Mouse (Mus musculus) limb, embryonic 11.5 days (tissue): ENCODE results near the gene Ip6k1. TPM values are rescaled to one million over a fixed set of nuclear protein-coding genes. Genes with fewer than 3 reads are reported as not detected.

Experiments
- ATAC-seq: fragments of 200-750 bp; cut with Nextera tagmentation; 2 replicates; pipeline ENCODE4 v1.8.0; 2017; ENCODE audit warnings: low read depth; ENCODE audit not compliant: insufficient number of reproducible peaks, low FRiP score, low TSS enrichment
- DNase-seq: peaks from one replicate; pipeline ENCODE4 v3.0.0-alpha.2; 2015; ENCODE audit warnings: low spot score
- H3K27ac ChIP-seq: fragments of 300-500 bp; sonication (generic); replicated peaks from 2 replicates; pipeline ENCODE4 v1.5.1; 2014; ENCODE audit warnings: low read depth, mild to moderate bottlenecking, low read length
- H3K27me3 ChIP-seq: fragments of 300-500 bp; sonication (generic); 2 replicates; pipeline ENCODE4 v1.6.1; 2014; ENCODE audit warnings: mild to moderate bottlenecking, low read length, mixed read lengths; ENCODE audit not compliant: control insufficient read depth, insufficient read depth
- H3K36me3 ChIP-seq: fragments of 300-500 bp; sonication (generic); 2 replicates; pipeline ENCODE4 v1.6.1; 2014; ENCODE audit warnings: mild to moderate bottlenecking, low read length, moderate library complexity, mixed read lengths; ENCODE audit not compliant: control insufficient read depth, insufficient read depth
- H3K4me1 ChIP-seq: fragments of 300-500 bp; sonication (generic); 2 replicates; pipeline ENCODE4 v1.6.1; 2014; ENCODE audit warnings: low read length, mixed read lengths; ENCODE audit not compliant: control insufficient read depth, insufficient read depth
- H3K4me2 ChIP-seq: fragments of 300-500 bp; sonication (generic); 2 replicates; pipeline ENCODE4 v1.6.1; 2014; ENCODE audit warnings: low read depth, mild to moderate bottlenecking, moderate library complexity; ENCODE audit not compliant: severe bottlenecking
- H3K4me3 ChIP-seq: fragments of 300-500 bp; sonication (generic); 2 replicates; pipeline ENCODE4 v1.5.1; 2014; ENCODE audit warnings: low read depth, low read length
- H3K9ac ChIP-seq: fragments of 300-500 bp; sonication (generic); 2 replicates; pipeline ENCODE4 v1.6.1; 2014; ENCODE audit warnings: mild to moderate bottlenecking, low read length
- H3K9me3 ChIP-seq: fragments of 300-500 bp; sonication (generic); 2 replicates; pipeline ENCODE4 v1.6.1; 2016; ENCODE audit warnings: low read length; ENCODE audit not compliant: control insufficient read depth
- WGBS: fragments of 180-500 bp; shearing (Covaris S2); extraction: QIAGEN DNeasy Blood & Tissue Kit; methylation state at CpG from one replicate; pipeline ENCODE4 v1.1.7; 2014; 5-methylcytosine and 5-hydroxymethylcytosine counted together
- polyA plus RNA-seq: library from polyadenylated mRNA; unstranded; fragments of >200 nt; fragmentation: Nextera tagmentation; extraction: Ambion mirVana; gene quantifications from 2 replicates; pipeline ENCODE4 v1.2.1, GENCODE M21; 2014

Ip6k1 gene
- polyA plus RNA-seq, 1 experiment from 2014 or later, result 30.5 TPM

GRCm38 (mm10) chr9:107985131-107986119, 16.9 kb upstream of the Ip6k1 start, which contains the start of gene Inka1:
Gene Inka1, minus strand, starts transcription at chr9:107985879.
- peak within 1 kb of the TSS; percentile 100 for H3K27ac ChIP-seq
- H3K4me3 ChIP-seq, result peak within 1 kb of the TSS; percentile 96
- no peaks in the 10 kb centered on the region for H3K27me3 ChIP-seq
- peak within 1 kb of the TSS; percentile 99 for H3K4me2 ChIP-seq
- peak within 1 kb of the TSS; percentile 85 for H3K9ac ChIP-seq
- no peaks in the 10 kb centered on the region for H3K9me3 ChIP-seq
- DNase-seq, result peak; percentile 96
- WGBS, result under 1% methylated on average over 58 of the region's 58 CpGs
- peaks cover 38% of the 10 kb centered on the region for H3K4me1 ChIP-seq
- 0 out of 2 replicates have a peak, but pooled peaks cover 4% of the 10 kb centered on the region for H3K36me3 ChIP-seq
- ATAC-seq, result peak; percentile 34

GRCm38 (mm10) chr9:107986376-107986775, 15.9 kb upstream of the Ip6k1 start:
- H3K4me3 ChIP-seq, result peak overlapping the region; percentile 96
- peak overlapping the region; percentile 99 for H3K4me2 ChIP-seq
- peaks cover 28% of the 10 kb centered on the region for H3K4me1 ChIP-seq
- peak overlapping the region; percentile 39; the same call in 1 of the 2 replicates for H3K9ac ChIP-seq
- peak overlapping the region; percentile 100 for H3K27ac ChIP-seq
- WGBS, result 5% methylated on average over 18 of the region's 18 CpGs
- DNase-seq (peak; percentile 92), ATAC-seq (no peak)
- 0 out of 2 replicates have a peak, but pooled peaks cover 4% of the 10 kb centered on the region for H3K36me3 ChIP-seq
- H3K9me3 ChIP-seq, result no peaks in the 10 kb centered on the region
- no peaks in the 10 kb centered on the region for H3K27me3 ChIP-seq

- DNase-seq, result no peak
- Histone ChIP-seq H3K4me3 (no peak overlapping the region), H3K36me3 (0 out of 2 replicates have a peak, but pooled peaks cover 4% of the 10 kb centered on the region), H3K27ac (no peak overlapping the region), H3K9me3 (no peaks in the 10 kb centered on the region), H3K27me3 (no peaks in the 10 kb centered on the region), H3K9ac (no peak overlapping the region), H3K4me1 (peaks cover 18% of the 10 kb centered on the region), H3K4me2 (no peak overlapping the region)
- ATAC-seq, result no peak
- 68% methylated on average over 3 of the region's 3 CpGs for WGBS
Observed at GRCm38 (mm10) chr9:107987950-107988349, 14.4 kb upstream of the Ip6k1 start.

GRCm38 (mm10) chr9:107992197-107992596, 10.1 kb upstream of the Ip6k1 start, which contains the start of gene Cdhr4:
Gene Cdhr4, plus strand, starts transcription at chr9:107992497.
- Histone ChIP-seq H3K27ac (0 out of 2 replicates have a peak within 1 kb of the TSS, but pooled peaks have one; percentile 21), H3K4me1 (peaks cover 3% of the 10 kb centered on the region; the same call in 1 of the 2 replicates), H3K4me3 (no peak within 1 kb of the TSS), H3K9me3 (no peaks in the 10 kb centered on the region), H3K27me3 (no peaks in the 10 kb centered on the region), H3K9ac (0 out of 2 replicates have a peak within 1 kb of the TSS, but pooled peaks have one; percentile 7), H3K4me2 (no peak within 1 kb of the TSS), H3K36me3 (no peaks in the 10 kb centered on the region)
- no peak for ATAC-seq
- WGBS, result 63% methylated on average over 2 of the region's 2 CpGs
- DNase-seq, result no peak

- 83% methylated on average over 11 of the region's 11 CpGs for whole genome bisulfite sequencing
- no peak for DNase-seq
Observed at GRCm38 (mm10) chr9:107993013-107993412, 9.3 kb upstream of the Ip6k1 start.

GRCm38 (mm10) chr9:107994464-107994863, 7.8 kb upstream of the Ip6k1 start:
- no peaks in the 10 kb centered on the region for H3K36me3 ChIP-seq
- no peaks in the 10 kb centered on the region for H3K27me3 ChIP-seq
- H3K27ac ChIP-seq, result no peak overlapping the region
- H3K9ac ChIP-seq, result no peak overlapping the region
- 59% methylated on average over 2 of the region's 2 CpGs for WGBS
- DNase-seq (no peak), ATAC-seq (no peak)
- H3K9me3 ChIP-seq, result no peaks in the 10 kb centered on the region
- no peaks in the 10 kb centered on the region for H3K4me1 ChIP-seq
- H3K4me3 ChIP-seq, result no peak overlapping the region
- no peak overlapping the region for H3K4me2 ChIP-seq

More at GRCm38 (mm10) chr9:107993013-107993412, 9.3 kb upstream of the Ip6k1 start:
- no peaks in the 10 kb centered on the region for H3K27me3 ChIP-seq
- 0 out of 2 replicates have a peak, but pooled peaks cover under 1% of the 10 kb centered on the region for H3K4me1 ChIP-seq
- no peaks in the 10 kb centered on the region for H3K36me3 ChIP-seq
- H3K27ac ChIP-seq, result no peak overlapping the region
- no peak overlapping the region for H3K9ac ChIP-seq
- no peak overlapping the region for H3K4me3 ChIP-seq
- H3K4me2 ChIP-seq, result no peak overlapping the region
- ATAC-seq, result no peak
- no peaks in the 10 kb centered on the region for H3K9me3 ChIP-seq

GRCm38 (mm10) chr9:107995513-107995912, 6.8 kb upstream of the Ip6k1 start:
- Histone ChIP-seq H3K9ac (no peak overlapping the region), H3K4me3 (no peak overlapping the region), H3K27ac (no peak overlapping the region), H3K27me3 (no peaks in the 10 kb centered on the region), H3K9me3 (no peaks in the 10 kb centered on the region), H3K36me3 (no peaks in the 10 kb centered on the region), H3K4me2 (no peak overlapping the region), H3K4me1 (no peaks in the 10 kb centered on the region)
- DNase-seq (no peak), ATAC-seq (no peak)
- WGBS, result 93% methylated on average over 21 of the region's 21 CpGs

GRCm38 (mm10) chr9:107996049-107996448, 6.3 kb upstream of the Ip6k1 start, which contains the start of gene Gm20662:
Gene Gm20662, plus strand, starts transcription at chr9:107996349.
- H3K9me3 ChIP-seq, result no peaks in the 10 kb centered on the region
- no peak within 1 kb of the TSS for H3K4me2 ChIP-seq
- ATAC-seq, result no peak
- no peaks in the 10 kb centered on the region for H3K4me1 ChIP-seq
- H3K4me3 ChIP-seq, result no peak within 1 kb of the TSS
- WGBS, result 89% methylated on average over 5 of the region's 5 CpGs
- no peak within 1 kb of the TSS for H3K27ac ChIP-seq
- no peaks in the 10 kb centered on the region for H3K36me3 ChIP-seq
- no peak within 1 kb of the TSS for H3K9ac ChIP-seq
- H3K27me3 ChIP-seq, result no peaks in the 10 kb centered on the region
- no peak for DNase-seq
